Mouse (Mus musculus): ENCODE results near the gene Slc22a23. TPM values are rescaled to one million over a fixed set of nuclear protein-coding genes. Genes with fewer than 3 reads are reported as not detected.

Gene Slc22a23
- polyA plus RNA-seq, 2 experiments from 2014 or later = 0.32 to 0.46 TPM

DNA sequence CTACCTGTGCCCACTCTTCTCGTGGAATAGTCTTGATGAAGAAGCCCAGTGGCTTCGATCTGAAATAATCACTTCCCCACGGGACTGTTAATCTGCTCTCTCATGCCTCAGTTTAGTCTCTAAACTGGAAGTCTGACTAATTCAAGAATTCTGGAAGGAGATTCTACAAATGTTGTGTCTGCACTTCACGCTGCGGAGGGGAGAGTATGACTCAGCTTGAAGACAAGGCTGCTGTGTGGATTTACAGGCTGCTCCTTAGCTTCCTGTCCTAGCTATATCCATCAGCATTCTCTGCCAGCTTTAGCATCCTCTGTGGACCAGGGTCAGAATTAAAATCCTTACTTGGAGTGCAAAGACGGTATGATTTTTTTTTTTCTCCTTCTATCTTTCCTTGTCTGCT is 112.0 kb downstream of the Slc22a23 start:
- ATAC-seq = no peak

GRCm38 (mm10) chr13:34228905-34229304 is 116.1 kb downstream of the Slc22a23 start:
- no peak for ATAC-seq

- no peak for ATAC-seq
Measured at GRCm38 (mm10) chr13:34227720-34228661, 117.0 kb downstream of the Slc22a23 start.

- ATAC-seq = no peak
Measured at GRCm38 (mm10) chr13:34226940-34227339, 118.0 kb downstream of the Slc22a23 start.

DNA sequence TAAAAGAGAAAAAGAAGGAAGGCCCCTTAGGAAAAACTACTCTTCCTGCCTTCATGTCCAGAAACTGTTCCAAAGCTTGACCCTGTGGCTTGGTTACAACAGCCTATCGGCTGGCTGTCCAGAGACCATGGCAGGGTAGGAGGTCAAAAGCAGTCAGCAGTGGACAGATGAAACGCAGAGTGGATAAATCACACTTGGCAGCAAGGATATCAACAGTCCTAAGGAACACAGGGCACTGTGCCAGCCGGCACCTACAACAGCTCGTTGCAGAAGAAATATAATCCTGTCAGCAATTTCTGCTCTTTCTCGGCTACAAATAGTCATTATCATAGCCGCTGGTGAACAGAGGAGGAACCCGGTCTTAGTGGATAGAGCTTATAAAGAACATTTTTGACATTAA is 122.0 kb downstream of the Slc22a23 start:
- ATAC-seq = no peak

DNA sequence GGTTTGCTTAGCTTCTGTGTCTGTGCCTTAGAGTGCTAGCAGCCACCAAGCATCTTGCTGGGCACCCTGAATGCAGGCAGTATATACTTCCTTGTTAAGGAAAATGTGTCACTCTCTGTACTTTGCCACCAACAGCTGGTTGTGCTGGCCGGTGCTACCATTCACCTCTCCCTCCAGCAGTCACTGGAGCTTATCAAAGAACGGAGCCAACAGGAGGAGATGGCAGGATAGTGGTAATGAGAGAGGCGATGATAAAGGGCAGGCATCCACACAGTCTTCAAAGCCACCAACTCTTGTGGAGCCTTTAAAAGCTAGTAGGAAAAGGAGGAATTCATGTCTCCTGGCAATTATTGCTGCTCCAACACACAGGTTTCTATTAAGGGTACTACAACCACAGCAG is 125.3 kb downstream of the Slc22a23 start:
- no peak for ATAC-seq

GRCm38 (mm10) chr13:34218776-34219175 is 126.2 kb downstream of the Slc22a23 start:
- ATAC-seq = no peak

- no peak for ATAC-seq
Measured at GRCm38 (mm10) chr13:34214855-34215254, 130.1 kb downstream of the Slc22a23 start.

DNA sequence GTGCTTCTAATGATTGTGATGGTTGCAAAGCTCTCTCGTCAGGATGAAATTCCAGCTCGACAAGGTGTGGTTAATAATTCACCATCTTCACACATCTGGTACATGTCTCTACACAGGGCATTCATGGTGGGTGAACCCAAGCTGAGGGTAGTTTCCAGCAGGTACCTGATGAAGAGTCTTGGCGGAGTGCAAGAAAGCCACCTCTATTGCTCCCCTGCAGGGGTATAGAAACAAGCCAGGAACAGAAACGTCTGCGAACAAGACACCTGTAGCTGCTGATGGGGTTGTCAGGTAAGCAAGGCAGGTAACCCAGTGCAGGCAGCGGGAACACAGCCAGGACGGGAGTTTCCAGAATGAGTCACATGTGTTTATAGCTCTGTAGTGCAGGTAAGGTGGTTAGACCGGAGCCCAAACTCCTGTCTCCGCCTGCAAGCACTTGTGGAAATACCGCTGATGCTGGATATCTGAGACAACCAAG is 132.2 kb downstream of the Slc22a23 start:
- ATAC-seq = no peak

DNA sequence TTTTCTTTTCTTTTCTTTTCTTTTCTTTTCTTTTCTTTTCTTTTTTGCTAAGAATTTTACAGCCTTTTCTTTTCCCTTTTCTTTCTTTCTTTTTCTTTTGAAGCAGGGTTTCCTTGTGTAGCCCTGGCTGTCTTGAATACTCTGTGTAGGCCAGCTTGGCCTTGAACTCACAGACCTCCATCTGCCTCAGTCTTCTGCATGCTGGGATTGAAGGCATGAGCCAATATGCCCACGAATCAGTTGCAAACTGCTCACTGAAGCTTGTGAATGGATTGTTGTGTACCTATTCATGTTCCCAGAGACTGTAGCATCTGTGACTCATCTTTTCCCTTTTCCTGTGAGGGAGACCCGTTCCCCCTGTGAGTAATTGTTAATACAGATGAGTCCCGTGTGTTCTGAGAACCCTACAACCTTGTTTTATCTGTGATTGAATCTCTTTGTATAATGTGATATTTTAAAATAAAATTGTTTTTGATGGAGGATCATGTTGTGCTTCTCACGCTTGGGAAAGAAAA is 133.7 kb downstream of the Slc22a23 start:
- ATAC-seq = no peak

- no peak for ATAC-seq
Measured at GRCm38 (mm10) chr13:34207714-34208470, 137.1 kb downstream of the Slc22a23 start.

DNA sequence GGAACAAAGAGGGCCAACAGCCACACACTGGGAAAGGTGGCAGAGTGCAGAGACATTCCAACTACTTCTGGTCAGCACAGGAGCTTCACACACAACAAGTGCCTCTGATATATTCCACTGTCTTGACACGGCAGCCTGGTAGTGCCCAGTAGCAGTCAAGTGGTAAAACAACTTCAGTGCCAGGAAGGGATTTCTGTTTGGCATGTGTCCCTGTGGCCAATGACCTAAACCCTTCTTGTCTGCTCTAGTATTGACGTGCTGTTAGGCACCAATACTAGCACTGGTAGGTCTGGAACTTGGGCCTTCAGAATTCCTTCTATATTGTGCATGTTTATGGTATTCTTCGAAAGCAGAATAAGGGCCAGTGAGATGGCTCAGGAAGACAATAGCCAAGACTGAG is 139.8 kb downstream of the Slc22a23 start:
- ATAC-seq = no peak

GRCm38 (mm10) chr13:34195676-34196075 is 149.3 kb downstream of the Slc22a23 start:
- ATAC-seq = no peak

DNA sequence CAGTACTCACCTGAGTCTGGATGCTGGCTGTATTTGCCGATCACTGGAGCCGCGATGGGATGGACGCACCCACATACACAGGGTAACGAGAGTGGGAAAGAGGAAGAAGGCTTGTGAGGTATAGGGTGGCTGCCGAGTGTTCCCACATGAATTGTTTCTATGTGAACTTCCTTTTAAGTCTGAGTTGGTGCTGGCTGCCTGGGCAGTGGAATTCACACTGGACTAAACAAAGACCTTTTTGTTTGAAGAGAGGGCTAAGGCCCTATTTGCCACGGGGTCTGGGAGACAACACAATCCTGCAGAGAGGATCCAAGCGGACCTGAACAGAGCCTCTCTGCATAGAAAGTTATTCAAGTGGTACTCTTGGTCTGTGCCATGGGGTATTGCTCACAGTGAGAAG is 151.6 kb downstream of the Slc22a23 start:
- ATAC-seq = no peak

DNA sequence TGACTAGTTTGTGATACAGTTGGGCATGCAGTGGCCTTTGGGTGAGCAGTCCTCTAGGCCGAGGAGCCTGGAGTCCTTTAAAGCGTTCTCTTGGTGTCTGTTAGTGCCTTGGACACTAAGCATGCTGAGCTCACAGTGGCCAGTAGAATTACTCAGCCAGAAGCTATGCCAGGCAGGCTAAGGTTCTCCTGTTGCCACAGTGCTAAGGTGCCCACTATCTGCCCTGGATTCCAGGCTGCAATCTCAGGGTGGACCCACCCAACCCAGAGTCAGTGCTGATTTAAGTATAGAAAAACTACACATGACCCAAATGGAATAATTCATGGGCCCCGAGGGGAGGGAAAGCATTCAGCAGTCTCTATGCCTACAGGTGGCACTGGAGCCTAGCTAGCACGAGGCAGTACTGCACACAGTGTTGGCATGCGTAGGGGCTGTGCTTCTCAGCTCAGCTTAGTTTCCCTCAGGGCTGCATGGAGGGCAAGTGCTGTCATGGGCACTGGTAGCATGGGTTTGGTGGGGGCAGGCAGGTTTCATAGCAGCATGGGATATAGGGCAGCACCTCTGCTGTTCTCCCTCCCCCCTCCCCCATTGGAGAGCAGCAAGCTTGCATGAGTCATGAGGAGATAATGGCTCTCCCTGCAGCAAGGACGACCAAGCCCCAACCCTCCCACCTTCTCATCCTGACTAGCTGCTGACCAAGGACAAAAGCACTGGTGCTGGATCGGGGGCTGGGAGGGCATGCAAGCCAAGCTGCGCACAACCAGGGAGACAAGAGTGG is 152.4 kb downstream of the Slc22a23 start:
- ATAC-seq = no peak

DNA sequence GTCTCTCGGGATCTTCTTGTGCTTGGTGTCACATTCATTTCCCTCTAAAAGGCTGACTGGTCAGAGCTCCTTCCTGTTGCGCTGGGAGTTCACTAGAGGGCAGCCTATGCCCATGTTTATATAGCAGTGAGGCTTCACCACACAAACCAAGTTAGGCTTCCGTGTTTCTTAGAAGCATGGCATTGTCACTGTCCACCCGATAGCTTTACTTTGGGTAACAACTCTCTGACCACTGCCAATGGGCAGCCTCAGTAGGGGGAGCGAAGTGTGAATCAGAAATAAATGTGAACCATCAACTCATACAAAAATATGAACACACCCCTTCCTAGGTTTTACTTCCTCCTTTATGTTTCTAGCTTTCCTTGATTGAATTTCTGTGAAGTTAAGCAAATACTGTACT is 157.4 kb downstream of the Slc22a23 start:
- peak; percentile 93 for ATAC-seq

DNA sequence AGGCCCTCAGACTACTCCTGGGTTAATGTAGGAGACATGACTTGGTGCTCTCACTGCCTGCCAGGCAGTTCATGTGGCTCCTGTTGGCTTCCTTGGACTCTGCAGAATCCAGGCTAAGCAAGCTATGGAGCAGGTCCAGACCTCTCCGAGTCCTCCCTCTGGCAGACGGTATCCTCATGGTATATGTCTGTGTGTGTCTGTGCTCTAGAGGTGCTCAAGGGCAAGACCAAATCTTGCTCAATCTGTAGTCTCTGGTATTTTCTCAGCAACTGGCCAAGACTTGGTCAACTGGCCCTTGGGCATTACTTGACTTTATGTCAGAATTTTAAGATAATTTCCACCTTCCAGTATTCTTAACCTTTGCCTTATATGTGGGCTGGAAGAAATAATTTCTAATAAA is 159.6 kb downstream of the Slc22a23 start:
- no peak for ATAC-seq

- ATAC-seq = no peak
Measured at GRCm38 (mm10) chr13:34181624-34182023, 163.4 kb downstream of the Slc22a23 start.

GRCm38 (mm10) chr13:34174025-34174424 is 171.0 kb downstream of the Slc22a23 start:
- ATAC-seq = no peak

- peak; percentile 19 for ATAC-seq
Measured at GRCm38 (mm10) chr13:34163304-34163975, 181.5 kb downstream of the Slc22a23 start.

- ATAC-seq = peak; percentile 92
Measured at GRCm38 (mm10) chr13:34162491-34163303, 182.3 kb downstream of the Slc22a23 start, which contains the start of gene Psmg4. TSS of gene Psmg4 (plus strand) at chr13:34162964.
